Mouse (Mus musculus): ENCODE measurements around the gene Rap1a.

The Rap1a gene

DNA sequence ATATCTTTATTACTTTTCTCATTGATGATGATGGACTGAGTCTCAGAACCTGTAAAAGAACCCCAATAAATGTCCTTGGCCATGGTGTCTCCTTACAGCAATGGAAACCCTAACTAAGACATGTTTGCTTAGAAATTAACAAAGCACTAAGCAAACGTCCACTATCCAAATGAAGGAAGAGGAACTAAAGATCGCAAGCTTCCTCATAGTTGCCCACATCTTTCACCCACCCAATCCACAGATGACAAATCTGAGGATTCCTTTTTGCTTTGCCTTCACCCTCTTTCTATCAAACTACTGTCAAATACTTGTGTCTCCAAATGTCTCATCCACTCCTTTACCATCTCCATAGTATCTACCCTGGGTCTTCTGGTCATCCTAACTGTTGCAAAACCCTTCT lies 112.6 kb downstream of the Rap1a start:
- no peak for DNase-seq (ENCODE audit: low spot score)

DNA sequence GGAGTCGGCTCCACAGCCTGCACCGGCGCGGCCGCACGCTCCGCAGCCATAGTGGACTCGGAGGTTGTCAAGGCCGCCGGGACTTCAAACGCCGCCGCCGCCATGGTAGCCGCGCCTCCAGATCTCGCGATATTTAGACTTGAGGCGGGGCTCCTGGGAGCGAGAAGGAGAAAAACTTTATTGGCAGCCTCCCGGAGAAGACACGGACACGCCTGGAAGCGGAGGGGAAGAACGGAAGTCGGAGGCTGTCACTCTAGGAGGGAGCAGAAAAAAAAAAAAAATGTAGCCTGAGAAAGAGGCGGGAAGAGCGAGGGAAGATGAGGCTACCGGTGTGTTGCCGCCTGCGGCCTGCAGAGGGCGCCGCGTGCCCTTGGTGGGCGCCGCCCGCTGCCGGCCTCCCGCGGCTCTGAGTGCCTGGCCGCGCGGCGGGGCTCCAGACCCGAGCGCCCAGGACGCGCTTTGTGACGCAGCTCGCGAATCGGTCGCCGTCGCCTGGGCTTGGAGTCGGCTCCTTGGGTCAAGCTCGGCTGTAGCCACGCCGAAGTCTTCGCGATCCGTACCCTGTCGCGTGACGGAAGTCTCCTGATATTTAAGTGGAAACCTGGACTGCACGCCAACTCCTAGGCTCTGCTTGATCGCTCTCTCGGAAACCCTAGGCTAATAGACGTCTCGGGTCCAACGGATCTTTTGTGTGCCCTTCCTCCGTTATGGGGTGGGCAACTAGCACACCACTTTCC lies 113.6 kb downstream of the Rap1a start, which contains the start of gene Ddx20:
TSS of gene Ddx20 (minus strand) at position 251 of the 737 bp plus-strand sequence.
- peak; percentile 95 for DNase-seq (ENCODE audit: low spot score)

DNA sequence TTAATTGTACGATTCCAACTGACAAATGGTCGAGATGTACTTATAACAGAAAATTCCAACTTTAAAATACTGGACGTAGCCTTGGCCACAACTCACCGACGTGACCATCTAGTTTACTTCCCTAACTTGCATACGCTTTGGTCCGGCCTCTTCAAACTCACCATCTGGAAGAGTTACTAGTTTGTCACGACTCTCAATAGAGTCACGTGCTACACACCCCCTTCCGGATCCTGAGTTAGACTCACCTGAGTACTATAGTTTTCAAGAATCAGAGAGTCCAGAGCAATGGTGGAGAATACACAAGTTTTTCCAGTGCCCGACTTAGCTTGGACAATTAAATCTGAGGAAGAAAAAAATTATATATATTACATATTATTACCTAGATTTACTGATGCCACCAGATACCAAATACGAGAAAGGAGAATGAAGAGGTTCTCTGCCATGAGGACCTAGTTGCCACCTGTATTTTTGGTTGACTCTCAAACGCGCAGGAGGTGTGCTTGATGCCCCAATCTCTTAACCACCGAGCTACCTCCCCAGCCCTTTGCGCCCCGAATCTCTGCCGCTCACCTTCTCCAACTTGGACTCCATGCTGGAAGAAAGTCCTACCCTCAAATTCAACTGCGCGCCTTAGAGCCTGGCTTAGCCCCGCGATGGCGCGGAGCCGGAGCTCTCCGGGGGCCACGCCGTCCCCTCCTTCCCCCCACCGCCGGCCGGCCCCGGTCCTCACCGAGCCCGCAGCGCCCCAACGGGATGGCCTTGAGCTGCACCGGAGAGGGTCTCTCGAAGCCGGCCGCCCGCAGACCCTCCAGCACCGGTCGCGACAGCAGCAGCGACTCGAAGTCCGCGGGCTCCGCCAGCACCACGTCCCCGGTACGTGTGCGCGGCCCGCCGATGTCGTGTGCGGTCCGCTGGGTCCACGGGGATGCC lies 114.5 kb downstream of the Rap1a start:
- DNase-seq (ENCODE audit: low spot score) = no peak

DNA sequence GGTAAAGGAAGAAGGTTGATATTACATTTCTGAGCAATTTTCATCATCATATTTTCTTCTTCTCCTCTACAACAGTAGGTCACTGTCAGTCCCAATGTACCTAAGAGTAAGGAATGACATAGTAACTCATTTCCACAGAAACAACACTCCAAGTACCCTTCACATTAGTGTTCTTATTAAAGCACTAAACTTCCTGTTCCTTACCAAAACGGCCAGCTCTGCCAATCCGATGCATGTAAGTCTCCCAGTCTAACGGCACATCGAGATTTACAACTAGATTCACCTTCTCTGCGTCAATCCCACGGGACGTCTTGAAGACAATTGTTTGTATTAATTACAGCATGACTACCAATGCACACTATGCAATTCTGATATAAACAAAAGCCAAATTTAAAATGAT lies 120.8 kb downstream of the Rap1a start:
- no peak for DNase-seq (ENCODE audit: low spot score)

All from urinary bladder, postnatal 14 days (tissue).